Mouse (Mus musculus) kidney, adult 2 months (tissue): ENCODE measurements at regions not wholly inside any gene's neighbourhood (a gene's known extent, or its start where the extent isn't known, plus 50 kb on each side); places are given as distances from the start of the nearest gene placed in this dataset.

Source experiments
- DNase-seq: peaks from one replicate; pipeline ENCODE4 v3.0.0; 2021
- H3K27ac ChIP-seq: fragments of 200-500 bp; 2 replicates; pipeline ENCODE4 v1.5.1; 2012; ENCODE audit warnings: low read depth, low read length, control low read depth, inconsistent platforms; ENCODE audit not compliant: insufficient read depth
- H3K27me3 ChIP-seq: fragments of 200-500 bp; replicated peaks from 2 replicates; pipeline ENCODE4 v1.6.1; 2012; ENCODE audit warnings: mild to moderate bottlenecking, moderate library complexity, low read length, inconsistent platforms; ENCODE audit not compliant: control insufficient read depth, insufficient read depth
- H3K36me3 ChIP-seq: fragments of 200-500 bp; 2 replicates; pipeline ENCODE4 v1.6.1; 2012; ENCODE audit warnings: mild to moderate bottlenecking, moderate library complexity, low read length, inconsistent platforms; ENCODE audit not compliant: control insufficient read depth, insufficient read depth
- H3K4me1 ChIP-seq: fragments of 200-500 bp; 2 replicates; pipeline ENCODE4 v1.6.1; 2011; ENCODE audit warnings: low read length; ENCODE audit not compliant: control insufficient read depth, insufficient read depth
- H3K4me3 ChIP-seq: fragments of 200-500 bp; 2 replicates; pipeline ENCODE4 v1.5.1; 2011; ENCODE audit warnings: mild to moderate bottlenecking, low read depth, low read length, control low read depth; ENCODE audit not compliant: insufficient read depth
- CTCF ChIP-seq: fragments of 200-500 bp; conservative IDR thresholded peaks from 2 replicates; pipeline ENCODE4 v1.5.1; 2011; ENCODE audit warnings: low read depth, mild to moderate bottlenecking, control low read depth, low read length, moderate library complexity, mixed read lengths; ENCODE audit not compliant: insufficient read depth, insufficient read length
- POLR2A ChIP-seq: fragments of 200-500 bp; IDR thresholded peaks from one replicate; pipeline ENCODE4 v1.6.1; 2011; ENCODE audit warnings: low read depth, low read length, control low read depth
- WGBS: fragments of 180-500 bp; shearing (Covaris S2); methylation state at CpG from one replicate; pipeline ENCODE4 v1.1.7; 2018; 5-methylcytosine and 5-hydroxymethylcytosine counted together

DNA sequence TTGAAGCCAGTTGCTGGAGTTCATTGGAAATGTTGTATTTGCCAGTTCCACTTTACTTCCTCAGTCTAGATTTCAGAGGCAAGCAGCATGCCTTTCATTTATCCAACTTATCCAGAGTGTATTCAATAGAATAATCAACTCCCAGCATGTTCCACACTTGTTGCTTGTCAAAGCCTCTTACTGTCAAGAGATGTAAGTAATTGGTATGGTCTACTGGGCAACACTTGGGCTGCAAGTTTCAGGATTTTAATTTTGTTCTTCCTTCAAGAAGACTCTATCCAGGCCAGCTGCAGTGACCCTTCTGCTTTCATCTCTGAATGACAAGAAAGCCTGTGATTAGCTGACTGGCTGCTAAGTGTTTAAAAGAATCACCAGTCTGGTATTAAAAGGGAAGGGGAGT lies 3131.6 kb upstream of the Lrrc6 start:
- H3K4me3 ChIP-seq = no peak overlapping the region
- no peak for DNase-seq
- no peak overlapping the region for H3K27ac ChIP-seq
- H3K27me3 ChIP-seq = no peaks in the 10 kb centered on the region
- no peak for TF ChIP-seq CTCF
- TF ChIP-seq POLR2A = no peak
- H3K36me3 ChIP-seq = no peaks in the 10 kb centered on the region
- H3K4me1 ChIP-seq = no peaks in the 10 kb centered on the region

DNA sequence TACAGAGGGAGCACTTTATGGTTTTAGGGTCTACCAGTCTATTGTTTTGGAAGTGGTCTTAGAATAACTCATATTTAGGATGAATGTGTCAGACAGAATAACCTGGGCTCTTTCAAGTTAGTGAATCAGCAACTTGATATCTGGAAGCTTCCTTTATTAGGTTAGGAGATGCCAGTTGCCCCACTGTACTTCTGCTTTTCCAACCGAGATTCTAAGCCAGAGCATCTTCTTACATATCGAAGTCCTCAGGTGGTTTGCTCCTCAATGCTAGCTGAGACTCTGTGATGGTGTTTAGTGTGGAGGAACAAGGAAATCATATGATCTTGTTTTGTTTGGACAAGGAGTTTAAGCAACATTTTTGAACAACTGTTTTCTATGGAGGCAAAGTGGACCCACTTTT lies 3117.3 kb upstream of the Lrrc6 start:
- H3K4me3 ChIP-seq = no peak overlapping the region
- no peaks in the 10 kb centered on the region for H3K4me1 ChIP-seq
- H3K36me3 ChIP-seq = no peaks in the 10 kb centered on the region
- 78% methylated on average over 2 of the region's 2 CpGs for WGBS
- TF ChIP-seq POLR2A = no peak
- TF ChIP-seq CTCF = no peak
- no peak for DNase-seq
- H3K27me3 ChIP-seq = no peaks in the 10 kb centered on the region
- H3K27ac ChIP-seq = no peak overlapping the region

DNA sequence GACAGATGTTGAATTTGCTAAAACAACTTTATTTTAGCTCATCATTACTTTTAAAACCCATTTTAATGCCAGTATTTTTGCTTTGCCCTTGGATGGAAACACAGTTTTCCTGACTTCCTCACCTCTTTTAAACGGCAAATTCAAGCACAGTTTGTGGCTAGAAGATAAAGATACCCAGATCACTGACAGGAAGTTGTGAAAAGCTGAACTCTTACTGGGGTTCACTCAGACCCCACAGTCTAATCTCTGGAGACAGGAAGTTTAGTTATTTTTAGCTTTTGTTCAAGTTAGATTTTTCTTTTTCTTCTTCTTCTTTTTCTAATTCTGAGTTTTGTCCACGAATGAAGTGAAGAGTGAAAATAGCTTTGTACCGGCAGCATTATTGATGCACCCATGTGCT lies 3113.3 kb upstream of the Lrrc6 start:
- no peak for DNase-seq
- no peaks in the 10 kb centered on the region for H3K27me3 ChIP-seq
- 66% methylated on average over 3 of the region's 3 CpGs for WGBS
- no peaks in the 10 kb centered on the region for H3K4me1 ChIP-seq
- H3K36me3 ChIP-seq = no peaks in the 10 kb centered on the region
- no peak for TF ChIP-seq POLR2A
- TF ChIP-seq CTCF = no peak
- no peak overlapping the region for H3K4me3 ChIP-seq
- peak overlapping the region; percentile 28; the same call in 1 of the 2 replicates for H3K27ac ChIP-seq

DNA sequence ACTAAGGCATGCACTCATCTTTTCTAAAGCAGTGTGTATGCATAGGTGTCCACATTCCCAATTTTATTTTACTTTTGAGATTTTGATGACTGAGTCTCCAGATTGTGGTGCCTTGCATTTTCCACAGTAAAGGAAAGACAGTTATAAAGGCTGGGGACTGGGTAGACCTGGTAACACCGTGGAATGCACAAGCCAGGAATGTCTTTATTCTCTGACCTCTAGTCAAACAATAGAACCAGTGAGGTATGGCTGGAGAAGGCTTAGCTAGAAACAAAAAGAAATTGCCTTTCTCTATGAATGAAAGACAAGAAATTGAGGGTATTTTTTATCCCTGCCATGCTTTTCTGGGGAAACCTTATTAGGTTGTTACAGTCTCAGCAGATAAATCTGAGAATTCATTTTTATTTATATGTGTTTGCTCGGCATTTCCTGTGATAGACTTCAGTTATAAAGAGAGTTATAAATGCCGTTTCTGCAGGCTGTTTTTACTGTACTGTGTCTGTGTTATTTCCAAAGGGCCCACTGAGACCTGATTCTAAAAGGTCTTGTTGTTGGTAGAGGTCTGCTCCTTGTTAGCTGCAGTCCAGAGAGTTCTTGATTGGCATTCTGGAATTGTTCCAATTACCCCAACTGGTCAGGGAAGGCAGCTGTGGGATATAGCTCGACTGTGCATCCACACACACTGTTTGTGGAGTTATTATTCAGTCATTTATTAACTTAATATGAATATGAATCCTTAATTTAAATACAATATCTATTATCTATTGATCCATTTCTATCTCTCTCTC lies 3090.7 kb upstream of the Lrrc6 start:
- 57% methylated on average over 4 of the region's 4 CpGs for WGBS
- DNase-seq = no peak
- Histone ChIP-seq H3K4me3 (no peak overlapping the region), H3K36me3 (no peaks in the 10 kb centered on the region), H3K4me1 (no peaks in the 10 kb centered on the region), H3K27ac (no peak overlapping the region), H3K27me3 (no peaks in the 10 kb centered on the region)
- TF ChIP-seq CTCF = no peak
- no peak for TF ChIP-seq POLR2A

DNA sequence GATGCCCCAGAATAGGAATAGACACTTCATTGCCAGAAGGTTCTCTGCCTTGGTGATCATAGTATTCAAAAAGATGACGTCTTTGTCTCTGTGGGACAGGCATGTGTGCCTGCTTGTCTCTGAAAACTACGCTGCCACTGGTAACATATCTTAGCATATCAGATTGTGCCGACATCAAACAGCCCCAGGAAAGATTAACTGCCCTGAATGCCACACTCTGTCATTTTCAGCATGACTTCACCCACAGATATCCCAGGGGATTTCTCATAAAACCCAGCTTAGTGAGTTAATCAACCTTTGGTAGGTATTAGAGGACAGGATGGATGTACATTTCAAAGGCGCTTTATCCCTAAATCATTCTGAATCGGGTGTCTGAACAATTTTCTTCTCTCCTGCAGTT lies 3087.4 kb upstream of the Lrrc6 start:
- no peaks in the 10 kb centered on the region for H3K36me3 ChIP-seq
- H3K27me3 ChIP-seq = no peaks in the 10 kb centered on the region
- TF ChIP-seq CTCF (no peak), POLR2A (no peak)
- H3K4me1 ChIP-seq = no peaks in the 10 kb centered on the region
- 32% methylated on average over 5 of the region's 5 CpGs for WGBS
- H3K27ac ChIP-seq = no peak overlapping the region
- H3K4me3 ChIP-seq = no peak overlapping the region
- no peak for DNase-seq

DNA sequence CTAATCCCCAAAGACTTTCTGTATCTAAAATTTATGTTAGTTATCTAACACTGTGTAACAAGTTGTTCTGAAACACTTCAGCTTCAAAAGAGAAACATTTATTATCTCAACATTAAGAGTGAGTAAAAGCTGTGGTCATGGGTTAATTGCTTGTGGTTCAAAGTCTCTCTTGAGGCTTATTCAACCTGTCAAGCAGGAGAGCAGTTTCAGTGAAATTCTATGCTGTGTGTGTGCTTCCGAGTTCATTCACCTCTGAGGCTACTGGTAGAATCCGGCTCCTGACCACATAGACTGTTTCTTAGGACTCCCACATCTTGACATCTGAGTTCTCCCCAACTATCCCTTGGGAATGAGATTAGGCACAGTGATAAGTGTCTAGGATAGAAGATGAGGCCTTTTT lies 3076.0 kb upstream of the Lrrc6 start:
- 30% methylated on average over 2 of the region's 2 CpGs for WGBS
- no peaks in the 10 kb centered on the region for H3K36me3 ChIP-seq
- TF ChIP-seq CTCF = no peak
- H3K4me1 ChIP-seq = no peaks in the 10 kb centered on the region
- no peak overlapping the region for H3K27ac ChIP-seq
- H3K4me3 ChIP-seq = no peak overlapping the region
- H3K27me3 ChIP-seq = no peaks in the 10 kb centered on the region
- peak; percentile 45 for DNase-seq

DNA sequence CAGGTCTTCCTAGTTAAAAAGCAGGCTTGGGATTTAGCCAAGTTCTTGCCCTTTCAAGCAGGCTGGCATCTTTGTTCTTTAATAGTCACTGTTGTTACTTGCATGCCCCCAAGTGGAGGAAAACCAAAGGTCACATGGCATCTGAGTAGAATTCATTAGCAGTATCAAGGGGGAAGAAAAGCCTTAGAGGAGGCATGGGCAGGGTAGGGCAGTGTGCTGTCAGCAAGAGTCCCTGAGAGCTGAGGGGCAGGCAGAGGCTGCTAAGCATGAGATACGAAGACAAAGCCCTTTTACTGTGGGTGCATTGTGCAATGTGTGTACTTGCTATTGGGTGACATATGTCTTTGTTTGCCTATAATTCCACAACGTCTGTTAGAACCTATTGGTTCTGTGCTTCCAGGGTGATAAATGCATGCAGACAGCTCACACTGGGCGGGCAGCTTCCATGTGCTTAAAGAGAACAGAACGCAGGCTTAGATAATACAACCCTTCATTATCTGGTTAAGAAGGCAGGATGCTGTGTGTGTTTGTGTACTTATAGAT lies 3075.0 kb upstream of the Lrrc6 start:
- peak; percentile 47 for DNase-seq
- WGBS = 62% methylated on average over 4 of the region's 4 CpGs

More for the DNA sequence above, 3075.0 kb upstream of the Lrrc6 start:
- Histone ChIP-seq H3K27me3 (no peaks in the 10 kb centered on the region), H3K4me1 (no peaks in the 10 kb centered on the region), H3K27ac (no peak overlapping the region), H3K36me3 (no peaks in the 10 kb centered on the region), H3K4me3 (no peak overlapping the region)
- TF ChIP-seq CTCF = no peak
- TF ChIP-seq POLR2A = no peak
